Mouse (Mus musculus) neutrophil, adult 5-6 weeks (primary cell): Measurements from ENCODE around the gene Gpr85. TPM values are rescaled to one million over a fixed set of nuclear protein-coding genes. Genes with fewer than 3 reads are reported as not detected.
A peak's percentile ranks its signal among the peaks of the same experiment; 100 is the strongest.
"Not testable (repeated sequence)": the region's sequence is repeated elsewhere in the genome, so short reads cannot be mapped to it uniquely, and the experiment has no call there.

Experiments
- ATAC-seq: fragments of 151-379, 151-347 bp; 2 replicates; pipeline ENCODE4 v1.8.0; 2017; ENCODE audit warnings: mild to moderate bottlenecking, moderate TSS enrichment; ENCODE audit not compliant: insufficient number of reproducible peaks, poor library complexity, low FRiP score, severe bottlenecking; ENCODE audit errors: extremely low read depth
- total RNA-seq: library from RNA; stranded (forward); fragments of 200-1000 nt; gene quantifications from 2 replicates; pipeline ENCODE4 v1.2.3, GENCODE M21; 2017

Gpr85 gene
- not detected in 2 replicates for total RNA-seq

DNA sequence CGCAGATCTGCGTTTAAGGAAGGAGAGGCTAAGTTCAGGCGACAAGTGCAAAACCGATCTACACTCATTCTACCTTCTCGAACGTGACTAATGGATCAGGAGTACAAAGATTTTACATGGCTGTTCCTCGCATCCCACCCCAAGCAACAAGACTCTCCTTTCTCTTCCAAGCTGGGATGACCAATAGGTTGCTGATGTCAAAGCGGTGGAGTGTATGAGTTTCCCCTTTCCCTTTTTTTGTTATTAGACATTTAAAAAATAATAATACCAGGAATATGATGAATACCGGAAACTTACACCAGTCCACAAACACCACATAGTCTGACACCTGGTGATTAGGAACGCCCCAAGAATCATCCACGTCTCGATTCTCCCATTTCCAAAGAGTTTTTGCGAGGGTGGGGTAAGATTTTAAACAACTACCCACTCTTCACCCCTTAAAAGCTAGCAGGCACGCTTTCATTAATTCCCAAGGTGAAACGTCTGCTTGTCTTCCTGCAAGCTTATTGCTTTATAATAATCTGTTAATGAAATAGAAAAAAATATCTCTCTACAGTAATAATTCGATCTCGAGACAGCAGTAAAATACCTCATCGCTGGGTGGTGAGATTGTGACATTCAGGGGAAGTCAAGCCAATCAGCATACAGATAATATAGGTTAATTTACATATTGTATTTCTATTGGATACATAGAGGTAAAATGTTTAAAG, at the start of gene Gpr85:
TSS of gene Gpr85 (minus strand) at position 598 of the 710 bp plus-strand sequence.
- no peak for ATAC-seq

GRCm38 (mm10) chr6:13884877-13885592, 45.3 kb upstream of the Gpr85 start:
- ATAC-seq = no peak

- no peak for ATAC-seq
Measured at GRCm38 (mm10) chr6:13882919-13883318, 43.2 kb upstream of the Gpr85 start.

DNA sequence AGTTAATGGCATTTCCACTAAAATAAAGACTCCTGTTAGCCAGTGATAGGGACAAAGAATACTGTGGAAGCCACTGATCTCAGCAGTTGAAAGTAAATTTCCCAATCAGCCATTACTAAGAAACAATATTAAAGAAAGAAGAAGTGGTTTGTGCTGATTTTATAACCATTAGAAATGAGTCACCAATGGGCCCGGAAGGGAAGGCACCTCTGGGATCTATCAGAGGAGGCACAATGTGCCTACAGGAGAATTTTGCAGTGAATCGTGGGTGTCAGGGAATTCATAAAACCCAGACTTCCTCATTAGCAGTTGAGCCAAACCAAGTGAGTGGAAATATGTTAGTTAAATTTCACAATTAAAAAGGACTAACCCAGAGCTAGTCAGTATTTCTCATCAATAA, 34.2 kb upstream of the Gpr85 start:
- ATAC-seq = no peak

DNA sequence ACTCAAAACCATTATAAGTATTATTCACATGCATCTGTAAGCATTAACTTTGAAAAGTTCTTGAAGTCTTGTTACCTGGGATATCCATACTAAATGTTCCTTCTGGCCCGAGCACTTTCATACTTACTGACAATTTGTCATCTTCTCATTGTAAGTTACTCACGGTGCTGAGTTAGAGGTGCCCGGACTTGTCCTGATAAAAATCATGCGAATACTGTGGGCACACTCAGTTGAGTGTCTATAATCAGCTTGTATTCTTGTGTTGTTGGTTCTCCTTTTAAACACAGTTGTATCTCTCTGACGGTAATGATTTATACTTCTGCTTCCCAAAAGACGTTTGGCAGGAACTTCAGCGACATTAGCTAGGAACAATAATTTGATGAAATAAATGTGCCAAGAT, 32.3 kb upstream of the Gpr85 start:
- no peak for ATAC-seq

GRCm38 (mm10) chr6:13871625-13871958, 31.9 kb upstream of the Gpr85 start:
- ATAC-seq = no peak

DNA sequence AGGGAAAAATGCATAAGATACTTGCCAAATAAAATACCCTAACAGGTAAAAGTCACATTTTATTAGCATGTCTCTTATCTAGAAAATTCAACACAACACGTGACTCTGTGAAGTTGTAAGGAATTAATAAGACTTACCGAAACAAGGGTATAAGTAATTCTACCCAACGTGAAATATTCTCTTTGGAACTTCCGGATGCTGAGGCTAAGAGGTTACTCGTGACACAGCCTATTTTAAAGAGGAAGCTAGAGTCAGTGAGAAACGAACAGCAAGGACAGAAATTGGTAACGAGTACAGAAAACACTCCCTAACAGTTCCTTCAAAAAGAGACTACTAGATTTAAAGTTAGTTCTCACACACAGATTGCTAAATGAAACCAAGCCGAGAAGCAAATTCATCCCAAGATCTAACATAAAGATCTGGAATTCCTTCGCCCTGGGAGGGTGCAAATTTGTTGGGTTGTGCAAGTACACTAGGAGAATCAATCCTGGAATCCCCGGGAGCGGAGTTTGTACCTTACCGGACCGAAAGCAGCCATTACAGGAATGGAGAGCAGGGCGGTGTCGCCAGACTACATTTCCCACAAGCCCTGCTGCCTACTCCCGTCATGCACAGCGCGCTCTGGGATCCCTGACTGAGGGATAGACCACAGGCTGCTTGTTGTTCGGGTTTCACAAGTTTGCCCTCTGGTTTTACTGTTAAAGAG, 31.3 kb upstream of the Gpr85 start, which contains the start of gene 2610001J05Rik:
TSS of gene 2610001J05Rik (minus strand) at position 600 of the 706 bp plus-strand sequence.
- peak; percentile 100 for ATAC-seq

DNA sequence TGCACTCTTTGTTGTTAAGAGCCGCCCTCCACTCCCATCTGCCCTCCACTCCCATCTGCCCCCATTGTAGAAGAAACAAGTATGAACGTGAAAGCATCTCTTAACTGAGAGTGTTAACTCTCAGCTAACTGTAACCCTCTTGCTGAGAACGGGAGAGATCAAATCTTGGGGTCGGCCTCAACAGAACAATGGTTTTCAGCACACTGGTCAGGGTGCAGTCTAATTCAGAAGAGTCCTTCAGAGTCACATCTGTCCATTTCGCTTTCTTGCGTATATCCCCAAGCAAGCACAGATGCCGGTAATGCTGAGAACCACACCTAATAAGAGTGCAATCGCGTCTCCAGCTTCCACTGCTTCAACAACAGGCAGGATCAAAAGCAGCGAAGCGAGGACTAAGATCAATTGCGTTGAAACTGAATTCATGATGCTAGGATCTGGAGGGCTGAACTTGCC, 30.6 kb upstream of the Gpr85 start:
- ATAC-seq = no peak

DNA sequence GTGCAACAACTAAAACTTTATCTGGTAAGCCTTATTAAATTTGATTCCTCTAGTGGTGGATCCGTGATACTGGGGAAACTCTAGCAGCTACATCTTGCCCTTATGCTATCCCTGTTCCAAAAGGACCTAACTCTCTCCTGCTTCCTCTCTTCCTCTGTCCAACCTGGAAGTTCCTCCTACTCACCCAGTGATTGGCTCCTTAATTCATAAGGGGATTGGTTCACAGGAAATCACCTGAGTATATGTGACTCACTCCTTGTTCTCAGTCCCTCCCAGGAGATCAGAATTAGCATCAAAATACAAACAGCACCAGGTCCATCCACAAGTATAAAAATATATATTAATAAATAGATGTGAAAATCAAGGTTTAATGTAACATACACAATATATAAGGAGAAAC, 20.9 kb upstream of the Gpr85 start:
- no peak for ATAC-seq

GRCm38 (mm10) chr6:13859877-13860585, 20.3 kb upstream of the Gpr85 start:
- no peak for ATAC-seq

GRCm38 (mm10) chr6:13854230-13854629, 14.5 kb upstream of the Gpr85 start:
- no peak for ATAC-seq

DNA sequence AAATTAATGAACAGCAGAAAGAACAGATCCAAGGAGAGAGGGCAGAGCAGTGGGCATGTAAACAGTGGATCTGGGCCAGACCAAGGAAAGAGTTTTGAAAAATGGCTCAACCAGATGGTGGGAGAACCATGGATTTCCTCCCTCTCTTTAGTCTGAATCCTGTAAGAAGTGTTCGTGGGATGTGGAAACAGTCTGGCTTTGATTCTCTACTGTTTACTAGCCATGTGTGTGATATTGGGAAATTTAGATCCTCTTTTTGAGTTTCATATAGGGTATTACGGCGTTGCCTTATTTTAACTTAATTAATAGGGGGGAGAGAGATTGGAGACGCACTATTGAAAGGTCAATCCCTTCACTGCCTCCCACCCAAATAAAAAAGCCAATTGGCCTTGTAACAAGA, 13.5 kb upstream of the Gpr85 start:
- ATAC-seq = no peak

DNA sequence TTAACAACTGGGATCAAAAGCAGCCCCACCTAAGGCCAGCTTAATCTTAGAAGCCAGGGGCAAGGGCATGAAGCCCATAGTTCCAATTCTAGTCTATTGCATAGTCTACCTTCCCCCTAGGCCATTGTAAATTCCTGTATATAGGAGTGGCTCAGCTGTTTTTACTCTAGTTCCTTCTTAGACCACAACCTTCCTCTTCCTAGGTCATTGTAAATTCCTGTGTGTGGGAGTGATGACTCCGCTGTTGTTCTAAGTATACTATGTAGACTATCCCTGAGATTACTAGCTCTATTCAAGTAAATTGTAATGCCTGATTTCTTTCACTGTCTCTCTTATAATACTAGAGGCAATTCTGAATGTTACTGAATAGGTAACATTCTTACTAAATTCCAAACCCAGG, 6.3 kb upstream of the Gpr85 start:
- ATAC-seq = not testable (repeated sequence)

- ATAC-seq = 0 out of 2 replicates have a peak, but pooled peaks have one; percentile 19
Measured at GRCm38 (mm10) chr6:13838677-13839344, 931 bp downstream of the Gpr85 start.

- no peak for ATAC-seq
Measured at GRCm38 (mm10) chr6:13837916-13838676, 1.6 kb downstream of the Gpr85 start.

DNA sequence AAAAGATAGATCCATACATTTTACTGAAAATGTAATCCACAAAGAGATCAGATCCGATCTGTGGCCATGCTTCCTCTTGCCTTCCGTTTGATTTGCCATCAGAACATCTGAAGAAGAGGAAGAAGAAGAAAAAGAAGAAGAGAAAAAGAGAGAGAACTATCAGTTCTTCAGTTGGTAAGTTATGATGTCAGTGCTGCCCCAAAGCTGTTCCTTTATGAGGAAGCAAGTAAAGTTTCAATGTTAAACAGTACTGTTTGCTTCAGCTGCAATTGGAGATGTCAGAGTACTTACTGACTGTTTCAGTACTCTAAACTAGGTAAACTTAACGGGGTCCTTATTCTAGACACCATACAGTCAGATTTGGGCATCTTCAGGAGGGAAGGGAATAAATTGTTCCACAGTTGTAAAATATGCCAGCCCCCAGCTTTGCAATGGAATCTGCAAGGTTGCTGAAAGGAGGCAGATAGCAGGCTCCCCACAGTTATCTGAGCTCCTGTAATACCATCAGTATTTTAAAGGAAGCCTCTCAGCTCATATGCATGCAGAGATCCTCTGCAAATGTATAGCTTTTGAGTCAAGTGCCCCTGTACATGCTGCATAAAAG, 2.7 kb downstream of the Gpr85 start:
- no peak for ATAC-seq

GRCm38 (mm10) chr6:13835720-13836665, 3.7 kb downstream of the Gpr85 start:
- no peak for ATAC-seq
